Mouse (Mus musculus) C2C12 (cell line): ENCODE data around the gene Rgmb.

Experiments
- CEBPB ChIP-seq: IDR thresholded peaks from one replicate; pipeline ENCODE4 v1.6.1; 2011; ENCODE audit warnings: low read depth, mild to moderate bottlenecking, control low read depth, moderate library complexity
- CTCF ChIP-seq: IDR thresholded peaks from one replicate; pipeline ENCODE4 v1.5.1; 2011; ENCODE audit not compliant: control insufficient read depth, insufficient read depth, insufficient read length
- FOSL1 ChIP-seq: IDR thresholded peaks from one replicate; pipeline ENCODE4 v1.8.0; 2011; ENCODE audit warnings: mild to moderate bottlenecking, low read length; ENCODE audit not compliant: poor library complexity, insufficient read depth, severe bottlenecking
- USF1 ChIP-seq: IDR thresholded peaks from one replicate; pipeline ENCODE4 v1.6.1; 2011; ENCODE audit warnings: low read depth, mild to moderate bottlenecking, control low read depth, moderate library complexity

DNA sequence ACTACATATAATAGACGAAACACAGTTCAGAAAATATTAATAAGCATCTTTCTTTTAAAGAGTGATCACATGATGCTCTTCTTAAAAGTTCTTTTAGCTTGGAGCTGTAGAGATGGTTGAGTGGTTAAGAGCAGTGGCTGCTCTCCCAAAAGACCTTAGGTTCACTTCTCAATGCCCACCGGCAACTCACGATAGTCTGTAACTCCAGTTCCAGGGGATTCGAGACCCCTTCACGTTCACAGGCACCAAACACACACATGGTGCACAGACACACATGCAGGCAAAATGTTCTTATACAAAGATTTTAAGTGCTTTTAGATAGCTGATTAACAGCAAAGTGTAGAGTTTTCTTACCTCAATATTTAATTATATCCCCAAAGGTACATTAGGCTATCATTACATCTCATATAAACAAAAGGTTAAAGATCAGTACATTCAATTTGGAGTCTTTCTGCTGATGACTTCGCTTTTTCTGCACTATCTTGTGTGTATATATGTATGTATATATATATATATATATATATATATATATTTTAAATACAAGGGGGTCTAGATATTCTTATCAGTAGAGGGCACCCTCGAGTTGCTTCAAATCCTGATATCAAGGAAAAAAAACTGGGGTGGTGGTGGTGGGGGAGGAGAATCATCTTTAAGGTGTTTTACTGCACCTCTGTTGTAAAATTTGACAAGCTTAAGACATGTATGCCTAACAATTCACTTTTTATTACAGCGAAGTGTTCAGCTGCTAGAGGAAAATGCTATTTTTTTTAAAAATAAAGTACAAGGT lies 2.5 kb downstream of the Rgmb start:
- no peak for TF ChIP-seq CTCF
- no peak for TF ChIP-seq FOSL1
- no peak for TF ChIP-seq USF1
- TF ChIP-seq CEBPB = no peak
